Mouse (Mus musculus): ENCODE measurements at regions not wholly inside any gene's neighbourhood (a gene's known extent, or its start where the extent isn't known, plus 50 kb on each side); places are given as distances from the start of the nearest gene placed in this dataset.

GRCm38 (mm10) chr7:40195366-40195765 is 677.8 kb downstream of the Zfp619 start:
- WGBS = 83% methylated on average over 3 of the region's 3 CpGs

DNA sequence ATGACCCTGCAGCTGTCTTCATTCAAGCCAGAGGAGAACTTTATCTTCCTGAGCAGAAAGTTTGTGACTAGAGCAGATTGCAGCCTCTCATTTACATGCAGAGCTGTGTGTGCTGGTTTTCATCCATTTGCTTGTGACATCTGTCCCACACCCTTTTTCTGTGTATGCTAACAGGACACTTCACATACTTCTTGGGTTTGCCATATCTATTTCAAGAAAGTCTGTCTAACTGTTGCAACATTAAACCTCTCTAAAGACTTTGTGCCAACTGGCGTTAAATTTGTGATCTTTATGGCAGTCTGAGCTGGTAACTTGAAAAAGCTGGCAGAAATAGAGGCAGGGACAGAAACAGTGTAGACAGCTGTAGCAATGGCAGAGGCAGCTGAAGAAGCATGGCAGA is 685.0 kb downstream of the Zfp619 start:
- 90% methylated on average over 1 of the region's 1 CpGs for WGBS
- Histone ChIP-seq H3K9ac (no peak overlapping the region), H3K4me2 (replicated peaks) (no peak overlapping the region), H3K36me3 (no peaks in the 10 kb centered on the region), H3K4me1 (no peaks in the 10 kb centered on the region), H3K27me3 (no peaks in the 10 kb centered on the region), H3K9me3 (replicated peaks) (no peaks in the 10 kb centered on the region), H3K4me3 (no peak overlapping the region), H3K27ac (no peak overlapping the region)
- ATAC-seq (ENCODE audit: low FRiP score) = no peak

More at GRCm38 (mm10) chr7:40195366-40195765, 677.8 kb downstream of the Zfp619 start:
- Histone ChIP-seq H3K4me3 (no peak overlapping the region), H3K27ac (no peak overlapping the region), H3K27me3 (no peaks in the 10 kb centered on the region), H3K9me3 (replicated peaks) (no peaks in the 10 kb centered on the region), H3K9ac (no peak overlapping the region), H3K4me1 (no peaks in the 10 kb centered on the region), H3K36me3 (no peaks in the 10 kb centered on the region), H3K4me2 (replicated peaks) (no peak overlapping the region)
- no peak for ATAC-seq (ENCODE audit: low FRiP score)

DNA sequence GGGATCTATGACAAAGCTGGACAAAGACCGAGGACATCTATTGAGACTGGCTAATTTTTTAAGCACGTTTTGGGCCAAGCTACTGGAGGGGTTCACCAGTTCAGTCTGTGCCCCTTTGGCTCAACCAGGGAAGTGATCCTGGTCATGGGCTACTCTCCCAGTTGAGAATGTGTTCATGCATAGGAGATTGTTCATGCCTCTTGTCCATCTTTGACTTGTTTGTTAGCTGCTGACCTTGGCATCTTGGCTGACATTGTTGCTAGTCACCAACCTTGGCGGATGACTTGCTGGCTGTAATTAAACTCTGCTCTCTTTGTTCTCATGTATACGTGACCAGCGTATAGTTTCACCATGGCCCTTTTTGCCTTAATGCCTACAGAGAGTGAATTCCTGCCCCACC is 686.2 kb upstream of the Vstm2b start:
- WGBS = 82% methylated on average over 5 of the region's 5 CpGs
- H3K9me3 ChIP-seq (replicated peaks) = no peaks in the 10 kb centered on the region
- H3K27ac ChIP-seq = no peak overlapping the region
- no peaks in the 10 kb centered on the region for H3K36me3 ChIP-seq
- H3K4me3 ChIP-seq = no peak overlapping the region
- no peak for ATAC-seq (ENCODE audit: low FRiP score)
- no peaks in the 10 kb centered on the region for H3K27me3 ChIP-seq
- H3K4me2 ChIP-seq (replicated peaks) = no peak overlapping the region
- no peak overlapping the region for H3K9ac ChIP-seq
- no peaks in the 10 kb centered on the region for H3K4me1 ChIP-seq

GRCm38 (mm10) chr7:40212576-40212975 is 685.6 kb upstream of the Vstm2b start:
- no peak overlapping the region for H3K9ac ChIP-seq
- no peaks in the 10 kb centered on the region for H3K36me3 ChIP-seq
- H3K9me3 ChIP-seq (replicated peaks) = no peaks in the 10 kb centered on the region
- no peaks in the 10 kb centered on the region for H3K27me3 ChIP-seq
- ATAC-seq (ENCODE audit: low FRiP score) = no peak
- 85% methylated on average over 2 of the region's 2 CpGs for WGBS
- no peaks in the 10 kb centered on the region for H3K4me1 ChIP-seq
- H3K4me3 ChIP-seq = no peak overlapping the region
- no peak overlapping the region for H3K27ac ChIP-seq
- H3K4me2 ChIP-seq (replicated peaks) = no peak overlapping the region

DNA sequence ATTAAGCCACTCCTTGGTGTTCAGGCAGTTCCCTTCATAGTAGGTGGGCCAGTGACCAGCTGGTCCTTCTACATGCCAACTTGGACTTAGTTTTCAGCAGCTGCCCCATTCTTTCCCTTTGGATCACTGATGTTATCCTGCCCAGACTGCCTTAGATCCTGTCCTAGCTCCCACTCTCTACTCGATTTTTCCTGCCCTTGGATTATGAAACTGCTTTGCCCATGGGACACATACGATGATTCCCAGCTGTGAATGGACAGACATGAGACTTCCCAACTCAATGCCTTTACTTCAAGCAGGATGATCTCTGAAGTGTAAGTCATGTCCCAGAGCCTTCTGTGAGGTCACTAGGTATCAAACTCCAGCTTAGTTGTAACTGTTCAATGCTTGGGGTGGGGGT is 684.5 kb upstream of the Vstm2b start:
- no peak overlapping the region for H3K27ac ChIP-seq
- H3K9me3 ChIP-seq (replicated peaks) = no peaks in the 10 kb centered on the region
- H3K9ac ChIP-seq = no peak overlapping the region
- H3K4me2 ChIP-seq (replicated peaks) = no peak overlapping the region
- no peak overlapping the region for H3K4me3 ChIP-seq
- 84% methylated on average over 2 of the region's 2 CpGs for WGBS
- ATAC-seq (ENCODE audit: low FRiP score) = no peak
- H3K4me1 ChIP-seq = no peaks in the 10 kb centered on the region
- no peaks in the 10 kb centered on the region for H3K27me3 ChIP-seq
- no peaks in the 10 kb centered on the region for H3K36me3 ChIP-seq

GRCm38 (mm10) chr7:40214395-40214794 is 683.7 kb upstream of the Vstm2b start:
- H3K36me3 ChIP-seq = no peaks in the 10 kb centered on the region
- WGBS = 62% methylated on average over 4 of the region's 4 CpGs
- ATAC-seq (ENCODE audit: low FRiP score) = no peak

GRCm38 (mm10) chr7:40215271-40215670 is 682.9 kb upstream of the Vstm2b start:
- no peak overlapping the region for H3K27ac ChIP-seq
- no peak for ATAC-seq (ENCODE audit: low FRiP score)
- H3K4me3 ChIP-seq = no peak overlapping the region
- no peaks in the 10 kb centered on the region for H3K36me3 ChIP-seq
- 87% methylated on average over 2 of the region's 2 CpGs for WGBS
- H3K9ac ChIP-seq = no peak overlapping the region
- no peaks in the 10 kb centered on the region for H3K4me1 ChIP-seq
- no peaks in the 10 kb centered on the region for H3K27me3 ChIP-seq
- H3K4me2 ChIP-seq (replicated peaks) = no peak overlapping the region
- no peaks in the 10 kb centered on the region for H3K9me3 ChIP-seq (replicated peaks)

More at GRCm38 (mm10) chr7:40214395-40214794, 683.7 kb upstream of the Vstm2b start:
- no peak overlapping the region for H3K27ac ChIP-seq
- H3K9me3 ChIP-seq (replicated peaks) = no peaks in the 10 kb centered on the region
- no peaks in the 10 kb centered on the region for H3K4me1 ChIP-seq
- no peak overlapping the region for H3K4me2 ChIP-seq (replicated peaks)
- H3K9ac ChIP-seq = no peak overlapping the region
- H3K4me3 ChIP-seq = no peak overlapping the region
- no peaks in the 10 kb centered on the region for H3K27me3 ChIP-seq

- Histone ChIP-seq H3K36me3 (no peaks in the 10 kb centered on the region), H3K4me2 (replicated peaks) (no peak overlapping the region), H3K4me1 (no peaks in the 10 kb centered on the region), H3K9me3 (replicated peaks) (no peaks in the 10 kb centered on the region), H3K27me3 (no peaks in the 10 kb centered on the region), H3K27ac (no peak overlapping the region), H3K4me3 (no peak overlapping the region), H3K9ac (no peak overlapping the region)
- no peak for ATAC-seq (ENCODE audit: low FRiP score)
- 80% methylated on average over 4 of the region's 4 CpGs for WGBS
Measured at GRCm38 (mm10) chr7:40220549-40220948, 677.6 kb upstream of the Vstm2b start.

DNA sequence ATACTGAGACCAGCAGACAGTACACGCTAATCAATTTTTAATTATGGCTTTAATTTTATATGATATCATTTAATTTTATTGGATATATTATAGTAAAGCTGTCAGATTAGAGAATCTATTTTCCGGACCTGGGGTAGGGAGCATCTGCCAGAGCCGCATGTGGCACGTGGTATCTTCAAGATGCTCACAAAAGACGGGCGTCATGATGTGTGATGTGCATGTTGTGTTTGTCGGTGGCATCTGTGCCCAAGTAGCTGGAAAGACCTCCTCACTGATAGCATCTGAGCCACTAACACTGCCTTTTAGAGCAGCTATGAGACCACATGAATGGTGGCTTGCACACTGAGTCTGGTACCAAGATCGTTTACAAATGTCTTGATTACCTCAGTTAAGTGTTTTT is 652.9 kb upstream of the Vstm2b start:
- Histone ChIP-seq H3K27ac (no peak overlapping the region), H3K4me3 (no peak overlapping the region), H3K4me2 (replicated peaks) (no peak overlapping the region), H3K4me1 (no peaks in the 10 kb centered on the region), H3K27me3 (no peaks in the 10 kb centered on the region), H3K36me3 (no peaks in the 10 kb centered on the region), H3K9ac (no peak overlapping the region), H3K9me3 (replicated peaks) (no peaks in the 10 kb centered on the region)
- WGBS = 88% methylated on average over 8 of the region's 8 CpGs
- ATAC-seq (ENCODE audit: low FRiP score) = no peak

GRCm38 (mm10) chr7:40248521-40248920 is 649.6 kb upstream of the Vstm2b start:
- no peak for ATAC-seq (ENCODE audit: low FRiP score)
- Histone ChIP-seq H3K4me3 (no peak overlapping the region), H3K4me2 (replicated peaks) (no peak overlapping the region), H3K9ac (no peak overlapping the region), H3K4me1 (no peaks in the 10 kb centered on the region), H3K9me3 (replicated peaks) (no peaks in the 10 kb centered on the region), H3K27ac (no peak overlapping the region), H3K36me3 (no peaks in the 10 kb centered on the region), H3K27me3 (no peaks in the 10 kb centered on the region)
- 92% methylated on average over 2 of the region's 2 CpGs for WGBS

DNA sequence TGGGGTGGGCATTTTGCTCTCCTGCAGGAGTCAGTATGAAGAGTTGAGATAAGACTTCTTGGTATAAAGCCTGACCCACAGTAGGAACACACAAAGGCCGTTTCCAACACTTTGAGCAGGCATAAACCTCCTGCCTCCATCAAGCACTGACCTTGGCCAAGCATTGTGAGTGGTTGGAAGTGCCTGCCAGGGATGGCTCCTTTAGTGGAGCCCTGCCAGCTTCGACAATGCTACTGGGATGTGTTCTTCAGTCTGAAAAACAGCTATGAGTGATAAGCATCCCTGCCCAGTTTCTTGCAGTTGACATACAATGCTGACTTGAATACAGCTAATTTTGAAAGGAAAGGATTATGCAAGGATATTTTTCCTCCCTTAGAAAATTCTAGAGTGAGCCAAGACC is 644.6 kb upstream of the Vstm2b start:
- Histone ChIP-seq H3K9me3 (replicated peaks) (no peaks in the 10 kb centered on the region), H3K4me3 (no peak overlapping the region), H3K36me3 (no peaks in the 10 kb centered on the region), H3K27ac (no peak overlapping the region), H3K27me3 (no peaks in the 10 kb centered on the region), H3K9ac (no peak overlapping the region), H3K4me1 (no peaks in the 10 kb centered on the region), H3K4me2 (replicated peaks) (no peak overlapping the region)
- no peak for ATAC-seq (ENCODE audit: low FRiP score)
- 68% methylated on average over 2 of the region's 2 CpGs for WGBS

DNA sequence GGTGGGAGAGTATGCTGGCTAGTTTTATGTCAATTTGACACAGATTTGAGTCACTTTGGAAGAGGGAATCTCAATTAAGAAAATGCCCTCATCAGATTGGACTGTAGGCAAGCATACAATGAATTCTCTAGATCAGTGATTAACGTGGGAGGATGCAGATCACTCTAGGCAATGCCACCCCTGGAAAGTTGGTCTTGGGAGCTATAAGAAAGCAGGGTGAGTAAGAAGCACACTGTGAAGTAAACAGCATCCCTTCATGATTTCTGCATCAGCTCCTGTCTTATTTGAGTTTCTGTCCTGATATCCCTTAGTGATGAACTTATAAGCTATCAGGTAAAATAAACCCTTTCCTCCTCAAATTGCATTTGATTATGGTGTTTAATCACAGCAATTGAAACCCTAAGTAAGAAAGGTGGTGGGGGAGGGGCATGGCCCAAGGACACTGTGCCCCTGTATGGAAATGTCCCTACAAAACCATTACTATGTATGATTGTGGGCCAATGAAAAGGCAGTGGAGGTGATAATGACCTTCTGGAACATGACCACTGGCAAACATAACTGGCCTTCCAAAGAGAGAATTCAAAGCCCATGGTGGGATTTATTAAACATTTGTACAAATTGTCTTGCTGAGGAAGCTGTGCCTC is 640.3 kb upstream of the Vstm2b start:
- WGBS = 79% methylated on average over 1 of the region's 1 CpGs
- Histone ChIP-seq H3K9me3 (replicated peaks) (no peaks in the 10 kb centered on the region), H3K27me3 (no peaks in the 10 kb centered on the region), H3K27ac (no peak overlapping the region), H3K4me3 (no peak overlapping the region), H3K9ac (no peak overlapping the region), H3K36me3 (no peaks in the 10 kb centered on the region), H3K4me2 (replicated peaks) (no peak overlapping the region), H3K4me1 (no peaks in the 10 kb centered on the region)
- ATAC-seq (ENCODE audit: low FRiP score) = no peak

DNA sequence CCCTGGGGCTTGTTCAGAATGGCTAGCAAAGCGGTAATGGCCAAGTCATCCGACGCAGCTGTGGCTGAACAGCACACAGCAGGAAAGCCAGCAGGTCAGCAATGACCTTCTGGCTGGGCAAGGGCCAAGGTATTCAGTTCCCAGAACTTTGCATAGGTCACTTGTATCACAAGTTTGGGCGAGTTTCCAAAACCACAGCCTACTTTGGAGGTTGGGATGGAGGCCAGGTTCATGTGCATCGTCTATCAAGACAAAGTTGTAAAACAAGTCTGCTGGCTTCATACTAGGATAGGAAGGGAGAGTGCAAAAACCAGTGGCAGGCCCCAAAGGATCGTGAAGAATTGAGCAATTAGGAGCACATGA is 639.8 kb upstream of the Vstm2b start:
- H3K27me3 ChIP-seq = no peaks in the 10 kb centered on the region
- WGBS = 59% methylated on average over 6 of the region's 6 CpGs
- no peak for ATAC-seq (ENCODE audit: low FRiP score)
- no peaks in the 10 kb centered on the region for H3K36me3 ChIP-seq
- no peaks in the 10 kb centered on the region for H3K9me3 ChIP-seq (replicated peaks)
- H3K4me1 ChIP-seq = no peaks in the 10 kb centered on the region
- H3K27ac ChIP-seq = no peak overlapping the region
- H3K4me2 ChIP-seq (replicated peaks) = no peak overlapping the region
- H3K9ac ChIP-seq = no peak overlapping the region
- no peak overlapping the region for H3K4me3 ChIP-seq

Measured in hindbrain, embryonic 12.5 days (tissue).